Mouse (Mus musculus): ENCODE measurements around the gene Rbfox1. TPM values are rescaled to one million over a fixed set of nuclear protein-coding genes. Genes with fewer than 3 reads are reported as not detected.

Rbfox1 gene
- total RNA-seq, 2 experiments from 2014 or later = 342 to 356 TPM

- no peak for DNase-seq (ENCODE audit: low spot score in 2 of 2)
These were observed 89.0 kb downstream of the Rbfox1 start for GRCm38 (mm10) chr16:5974172-5974571.

GRCm38 (mm10) chr16:5992045-5993011 is 107.2 kb downstream of the Rbfox1 start:
- peak in 1 of 2 experiments; percentile 56 for DNase-seq (ENCODE audit: low spot score in 2 of 2)

- DNase-seq (ENCODE audit: low spot score in 2 of 2) = no peak
These were observed 112.0 kb downstream of the Rbfox1 start for GRCm38 (mm10) chr16:5997136-5997535.

GRCm38 (mm10) chr16:5997651-5998050 is 112.5 kb downstream of the Rbfox1 start:
- DNase-seq (ENCODE audit: low spot score in 2 of 2) = no peak

GRCm38 (mm10) chr16:6000016-6000415 is 114.9 kb downstream of the Rbfox1 start:
- no peak for DNase-seq (ENCODE audit: low spot score in 2 of 2)

- DNase-seq (ENCODE audit: low spot score in 2 of 2) = no peak
These were observed 121.8 kb downstream of the Rbfox1 start for GRCm38 (mm10) chr16:6006996-6007395.

GRCm38 (mm10) chr16:6012853-6013252 is 127.7 kb downstream of the Rbfox1 start:
- DNase-seq (ENCODE audit: low spot score in 2 of 2) = no peak

GRCm38 (mm10) chr16:6018639-6019038 is 133.5 kb downstream of the Rbfox1 start:
- peak; percentile 89 to 94 for DNase-seq (ENCODE audit: low spot score in 2 of 2)

GRCm38 (mm10) chr16:6019361-6019760 is 134.2 kb downstream of the Rbfox1 start:
- DNase-seq (ENCODE audit: low spot score in 2 of 2) = no peak

GRCm38 (mm10) chr16:6031280-6031679 is 146.1 kb downstream of the Rbfox1 start:
- DNase-seq (ENCODE audit: low spot score in 2 of 2) = no peak

- no peak for DNase-seq (ENCODE audit: low spot score in 2 of 2)
These were observed 147.4 kb downstream of the Rbfox1 start for GRCm38 (mm10) chr16:6032563-6032962.

- no peak for DNase-seq (ENCODE audit: low spot score in 2 of 2)
These were observed 149.7 kb downstream of the Rbfox1 start for GRCm38 (mm10) chr16:6034876-6035275.

- peak in 1 of 2 experiments; percentile 44 for DNase-seq (ENCODE audit: low spot score in 2 of 2)
These were observed 151.9 kb downstream of the Rbfox1 start for GRCm38 (mm10) chr16:6037009-6037408.

GRCm38 (mm10) chr16:6042766-6043165 is 157.6 kb downstream of the Rbfox1 start:
- peak in 1 of 2 experiments; percentile 59 for DNase-seq (ENCODE audit: low spot score in 2 of 2)

GRCm38 (mm10) chr16:6048601-6049000 is 163.4 kb downstream of the Rbfox1 start:
- no peak for DNase-seq (ENCODE audit: low spot score in 2 of 2)

GRCm38 (mm10) chr16:6062495-6062894 is 177.3 kb downstream of the Rbfox1 start:
- no peak for DNase-seq (ENCODE audit: low spot score in 2 of 2)

GRCm38 (mm10) chr16:6065481-6065880 is 180.3 kb downstream of the Rbfox1 start:
- DNase-seq (ENCODE audit: low spot score in 2 of 2) = no peak

GRCm38 (mm10) chr16:6075442-6076050 is 190.4 kb downstream of the Rbfox1 start:
- DNase-seq (ENCODE audit: low spot score in 2 of 2) = no peak

GRCm38 (mm10) chr16:6079017-6079416 is 193.9 kb downstream of the Rbfox1 start:
- no peak for DNase-seq (ENCODE audit: low spot score in 2 of 2)

GRCm38 (mm10) chr16:6084701-6085365 is 199.7 kb downstream of the Rbfox1 start:
- peak; percentile 48 to 80 for DNase-seq (ENCODE audit: low spot score in 2 of 2)

- no peak for DNase-seq (ENCODE audit: low spot score in 2 of 2)
These were observed 201.0 kb downstream of the Rbfox1 start for GRCm38 (mm10) chr16:6086200-6086599.
